Mouse (Mus musculus): ENCODE measurements at regions not wholly inside any gene's neighbourhood (a gene's known extent, or its start where the extent isn't known, plus 50 kb on each side); places are given as distances from the start of the nearest gene placed in this dataset.

- DNase-seq (ENCODE audit: low spot score in 2 of 2): peak in 1 of 2 experiments; percentile 15
These were observed 90.4 kb downstream of the Otol1 start for GRCm38 (mm10) chr3:70097813-70098212.

GRCm38 (mm10) chr3:70102091-70102490 is 94.7 kb downstream of the Otol1 start:
- DNase-seq (ENCODE audit: low spot score in 2 of 2): no peak

GRCm38 (mm10) chr3:70102593-70103213 is 95.3 kb downstream of the Otol1 start:
- DNase-seq (ENCODE audit: low spot score in 2 of 2): peak in 1 of 2 experiments; percentile 8

- peak; percentile 58 to 90 for DNase-seq (ENCODE audit: low spot score in 2 of 2)
These were observed 96.8 kb downstream of the Otol1 start for GRCm38 (mm10) chr3:70103983-70104827.

- DNase-seq (ENCODE audit: low spot score in 2 of 2): peak; percentile 60 to 74
These were observed 97.5 kb downstream of the Otol1 start for GRCm38 (mm10) chr3:70104828-70105399.

GRCm38 (mm10) chr3:70105561-70105960 is 98.1 kb downstream of the Otol1 start:
- no peak for DNase-seq (ENCODE audit: low spot score in 2 of 2)

- DNase-seq (ENCODE audit: low spot score in 2 of 2): no peak
These were observed 98.7 kb downstream of the Otol1 start for GRCm38 (mm10) chr3:70106141-70106540.

- DNase-seq (ENCODE audit: low spot score in 2 of 2): no peak
These were observed 118.8 kb downstream of the Otol1 start for GRCm38 (mm10) chr3:70126212-70126611.

GRCm38 (mm10) chr3:70130241-70131029 is 123.0 kb downstream of the Otol1 start:
- DNase-seq (ENCODE audit: low spot score in 2 of 2): no peak

- no peak for DNase-seq (ENCODE audit: low spot score in 2 of 2)
These were observed 127.5 kb downstream of the Otol1 start for GRCm38 (mm10) chr3:70134963-70135362.

- DNase-seq (ENCODE audit: low spot score in 2 of 2): no peak
These were observed 131.1 kb downstream of the Otol1 start for GRCm38 (mm10) chr3:70138488-70138887.

- no peak for DNase-seq (ENCODE audit: low spot score in 2 of 2)
These were observed 131.5 kb downstream of the Otol1 start for GRCm38 (mm10) chr3:70138926-70139325.

GRCm38 (mm10) chr3:70145728-70146127 is 138.3 kb downstream of the Otol1 start:
- DNase-seq (ENCODE audit: low spot score in 2 of 2): no peak

- no peak for DNase-seq (ENCODE audit: low spot score in 2 of 2)
These were observed 143.7 kb downstream of the Otol1 start for GRCm38 (mm10) chr3:70151156-70151555.

GRCm38 (mm10) chr3:70160043-70160442 is 152.6 kb downstream of the Otol1 start:
- no peak for DNase-seq (ENCODE audit: low spot score in 2 of 2)

- DNase-seq (ENCODE audit: low spot score in 2 of 2): no peak
These were observed 164.3 kb downstream of the Otol1 start for GRCm38 (mm10) chr3:70171667-70172066.

GRCm38 (mm10) chr3:70176391-70176790 is 169.0 kb downstream of the Otol1 start:
- DNase-seq (ENCODE audit: low spot score in 2 of 2): no peak

GRCm38 (mm10) chr3:70181611-70182010 is 174.2 kb downstream of the Otol1 start:
- DNase-seq (ENCODE audit: low spot score in 2 of 2): no peak

- DNase-seq (ENCODE audit: low spot score in 2 of 2): no peak
These were observed 183.3 kb downstream of the Otol1 start for GRCm38 (mm10) chr3:70190741-70191140.

GRCm38 (mm10) chr3:70196671-70197070 is 189.3 kb downstream of the Otol1 start:
- DNase-seq (ENCODE audit: low spot score in 2 of 2): no peak

- DNase-seq (ENCODE audit: low spot score in 2 of 2): no peak
These were observed 191.5 kb downstream of the Otol1 start for GRCm38 (mm10) chr3:70198890-70199289.
